Mouse (Mus musculus) CH12.LX (cell line): Measurements from ENCODE around the gene Trdmt1.

Experiments used
- CHD2 ChIP-seq: IDR thresholded peaks from 2 replicates; pipeline ENCODE4 v1.6.1; 2011; ENCODE audit warnings: low read length, improper control_type of control experiment
- CTCF ChIP-seq, 2 experiments: IDR thresholded peaks in 1 of 2; conservative IDR thresholded peaks in 1 of 2; 2 replicates each; pipeline ENCODE4 v1.5.1; 2011 to 2012; ENCODE audit warnings: low read depth in 2 of 2, low read length in 2 of 2, improper control_type of control experiment in 1 of 2, inconsistent platforms in 1 of 2, mild to moderate bottlenecking in 1 of 2, moderate library complexity in 1 of 2
- E2F4 ChIP-seq: IDR thresholded peaks from 2 replicates; pipeline ENCODE4 v1.6.1; 2011; ENCODE audit warnings: low read depth, low read length, improper control_type of control experiment; ENCODE audit not compliant: insufficient replicate concordance
- ETS1 ChIP-seq: conservative IDR thresholded peaks from 2 replicates; pipeline ENCODE4 v1.6.1; 2012; ENCODE audit warnings: low read depth, mild to moderate bottlenecking, inconsistent platforms, low read length, improper control_type of control experiment, moderate library complexity
- GABPA ChIP-seq: IDR thresholded peaks from 2 replicates; pipeline ENCODE4 v1.6.1; 2012; ENCODE audit warnings: low read depth, low read length, improper control_type of control experiment, inconsistent platforms; ENCODE audit not compliant: insufficient replicate concordance
- JUN ChIP-seq: IDR thresholded peaks from 2 replicates; pipeline ENCODE4 v1.6.1; 2011; ENCODE audit warnings: low read depth, mild to moderate bottlenecking, low read length, improper control_type of control experiment, moderate library complexity; ENCODE audit not compliant: insufficient read depth
- KAT2A ChIP-seq: IDR thresholded peaks from 2 replicates; pipeline ENCODE4 v1.6.1; 2012; ENCODE audit warnings: low read length, improper control_type of control experiment, inconsistent platforms; ENCODE audit not compliant: insufficient replicate concordance
- POLR2A ChIP-seq: IDR thresholded peaks from 2 replicates; pipeline ENCODE4 v1.6.1; 2011; ENCODE audit warnings: low read depth, mild to moderate bottlenecking, improper control_type of control experiment, low read length
- TBP ChIP-seq: conservative IDR thresholded peaks from 2 replicates; pipeline ENCODE4 v1.6.1; 2011; ENCODE audit warnings: low read depth, low read length, improper control_type of control experiment
- USF1 ChIP-seq: IDR thresholded peaks from 2 replicates; pipeline ENCODE4 v1.6.1; 2014; ENCODE audit warnings: low read depth, mild to moderate bottlenecking, inconsistent platforms, low read length, improper control_type of control experiment
- USF2 ChIP-seq: conservative IDR thresholded peaks from 2 replicates; pipeline ENCODE4 v1.6.1; 2011; ENCODE audit warnings: low read depth, low read length, improper control_type of control experiment

DNA sequence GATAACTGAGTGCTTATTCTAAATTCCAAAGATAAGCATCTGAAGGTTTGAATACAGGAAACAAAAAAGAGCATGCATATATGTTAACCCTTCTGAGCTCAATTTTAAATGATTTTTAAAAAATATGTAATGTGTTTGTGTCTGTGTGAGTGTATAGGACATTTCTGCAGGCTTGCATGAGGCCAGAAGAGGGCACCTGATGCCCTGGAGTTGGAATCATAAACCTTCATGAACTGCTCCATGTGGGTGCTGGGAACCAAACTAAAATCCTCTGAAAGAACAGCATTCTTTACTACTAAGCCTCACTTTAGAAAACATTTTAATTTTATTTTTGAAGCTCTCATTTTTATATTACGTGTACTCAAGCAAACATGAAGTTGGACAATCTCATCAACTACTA, 32.9 kb upstream of the Trdmt1 start:
- peak in 1 of 2 experiments; percentile 22; a peak in 1 of 4 replicates for TF ChIP-seq CTCF (conservative IDR thresholded peaks at IDR 0.05 in 1 of 2, IDR thresholded peaks at IDR 0.05 in 1 of 2; ENCODE audit: low read depth in 2 of 2, low read length in 2 of 2)
- no peak for TF ChIP-seq USF1
- TF ChIP-seq ETS1, result no peak
- TF ChIP-seq POLR2A, result no peak
- no peak for TF ChIP-seq E2F4
- no peak for TF ChIP-seq TBP
- TF ChIP-seq JUN, result no peak
- TF ChIP-seq GABPA, result no peak
- TF ChIP-seq USF2, result no peak
- TF ChIP-seq CHD2, result no peak
- TF ChIP-seq KAT2A, result no peak
